Mouse (Mus musculus) WW6 (cell line): ENCODE results near the gene Degs1.
"Not testable (repeated sequence)": the region's sequence is repeated elsewhere in the genome, so short reads cannot be mapped to it uniquely, and the experiment has no call there.

Experiments used
- DNase-seq: peaks from one replicate; pipeline ENCODE4 v3.0.0-alpha.2; 2013; ENCODE audit warnings: low read depth, low spot score

Gene Degs1

GRCm38 (mm10) chr1:182282091-182283075 is at the start of gene Degs1:
Gene Degs1 (minus strand): TSS chr1:182282804.
- peak; percentile 83 for DNase-seq

DNA sequence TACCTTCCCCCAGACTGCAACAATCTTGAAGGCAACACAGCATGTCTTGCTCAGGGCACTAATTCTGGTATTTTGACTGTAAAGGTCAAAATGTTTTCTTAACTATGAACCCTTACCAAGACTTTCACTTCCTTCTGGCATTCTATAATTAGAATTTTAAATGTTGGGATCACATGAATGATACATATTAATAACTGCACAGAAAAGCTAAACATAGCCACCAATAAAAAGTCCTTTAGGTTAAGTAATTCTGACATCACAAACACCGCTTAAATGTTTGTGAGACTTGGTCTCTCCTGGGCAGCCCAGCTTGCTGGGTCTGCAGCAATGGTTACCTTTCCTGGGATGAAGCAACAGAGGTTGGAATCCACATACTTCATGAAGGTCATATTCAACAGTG is 43.3 kb upstream of the Degs1 start:
- no peak for DNase-seq

DNA sequence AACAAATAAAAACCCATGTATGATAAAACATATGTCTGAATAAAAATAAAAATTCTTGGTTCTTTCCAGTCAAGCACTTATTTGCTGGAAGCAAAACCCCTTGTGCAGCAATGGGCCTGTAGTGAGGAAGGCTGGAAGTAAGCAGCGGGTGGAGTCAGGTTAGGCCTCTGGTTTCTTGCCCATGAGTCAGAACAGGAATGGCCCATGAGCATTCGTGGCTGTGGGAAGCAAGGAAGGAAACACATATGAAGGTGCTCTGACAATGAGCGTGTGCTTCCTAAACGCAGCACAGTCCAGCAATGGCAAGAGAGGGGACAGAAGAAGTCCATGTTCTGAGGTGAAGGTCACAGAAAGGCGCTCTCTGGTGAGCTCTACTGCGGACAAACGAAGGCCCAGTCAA is 41.9 kb upstream of the Degs1 start:
- DNase-seq, result no peak

- no peak for DNase-seq
Observed at GRCm38 (mm10) chr1:182323139-182323538, 40.5 kb upstream of the Degs1 start.

- DNase-seq, result no peak
Observed at GRCm38 (mm10) chr1:182314201-182314600, 31.6 kb upstream of the Degs1 start.

- DNase-seq, result no peak
Observed at GRCm38 (mm10) chr1:182313181-182313580, 30.6 kb upstream of the Degs1 start.

- no peak for DNase-seq
Observed at GRCm38 (mm10) chr1:182311376-182311775, 28.8 kb upstream of the Degs1 start.

DNA sequence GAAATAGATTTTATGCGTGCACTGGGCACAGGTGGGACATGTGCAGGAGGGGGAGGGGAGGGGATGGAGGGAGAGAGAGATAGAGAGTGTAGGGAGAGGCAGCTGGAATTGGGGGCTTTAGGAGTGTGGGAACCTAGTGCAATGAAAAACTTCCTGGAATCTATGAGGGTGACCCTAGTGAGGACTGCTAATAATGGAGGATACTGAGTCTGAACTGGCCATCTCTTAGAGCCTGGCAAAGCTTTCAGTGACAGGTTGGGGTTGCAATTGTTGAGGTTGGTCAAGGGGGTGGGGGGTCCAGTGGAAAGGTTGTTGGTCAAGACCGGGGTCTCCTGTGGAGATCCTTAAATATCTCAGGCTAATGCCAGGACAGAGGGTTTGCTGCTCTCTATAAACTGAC is 27.7 kb upstream of the Degs1 start:
- DNase-seq, result no peak

- DNase-seq, result no peak
Observed at GRCm38 (mm10) chr1:182309403-182309802, 26.8 kb upstream of the Degs1 start.

DNA sequence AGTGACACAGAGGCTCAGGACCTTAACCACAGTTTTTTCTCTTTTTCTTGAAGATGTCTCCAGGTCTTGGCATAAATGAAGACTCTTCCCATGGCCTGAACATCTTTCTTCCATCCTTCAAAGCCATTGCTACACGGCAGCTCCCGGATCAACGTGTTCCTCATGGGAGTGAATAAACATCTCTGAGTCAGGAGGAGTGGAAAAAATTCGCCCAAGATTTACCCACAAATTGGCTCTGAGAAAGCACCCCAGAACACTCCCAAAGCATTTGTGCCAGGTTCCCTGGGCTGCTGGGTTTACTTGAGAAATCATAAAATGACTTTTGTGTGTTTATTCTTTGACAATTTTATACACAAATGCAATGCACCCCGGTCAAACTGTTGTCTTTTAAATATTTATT is 20.3 kb upstream of the Degs1 start:
- no peak for DNase-seq

DNA sequence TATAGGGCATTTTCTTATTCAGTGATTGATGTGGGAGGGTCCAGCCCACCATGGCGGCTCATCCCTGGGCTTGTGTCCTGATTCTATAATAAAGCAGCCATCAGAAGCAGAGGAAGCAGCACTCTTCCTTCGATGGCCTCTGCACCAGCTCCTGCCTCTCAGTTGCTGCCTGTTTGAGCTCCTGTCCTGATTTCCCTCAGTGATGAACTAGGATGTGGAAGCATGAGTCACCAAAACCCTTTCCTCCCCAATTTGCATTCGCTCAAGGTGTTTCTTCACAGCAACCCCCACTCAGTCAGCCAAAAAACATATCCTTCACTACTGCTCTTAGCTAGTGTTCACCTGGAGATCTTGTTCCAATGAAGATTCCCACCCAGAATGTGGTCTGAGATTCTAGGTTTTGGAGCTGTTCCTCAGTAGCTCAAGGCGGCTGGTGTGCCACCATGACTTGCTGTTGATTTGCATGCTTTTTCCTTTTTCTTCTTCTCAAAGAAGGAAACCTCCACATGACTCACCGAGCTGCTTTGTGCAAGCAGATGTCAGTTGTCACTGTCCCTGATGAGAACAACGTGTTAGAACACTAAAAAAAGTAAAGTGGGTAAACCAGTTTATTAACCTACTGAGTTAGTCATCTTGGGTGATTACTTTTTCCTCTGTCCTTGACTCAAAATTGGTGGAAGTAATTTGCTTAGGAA is 19.7 kb upstream of the Degs1 start:
- no peak for DNase-seq

DNA sequence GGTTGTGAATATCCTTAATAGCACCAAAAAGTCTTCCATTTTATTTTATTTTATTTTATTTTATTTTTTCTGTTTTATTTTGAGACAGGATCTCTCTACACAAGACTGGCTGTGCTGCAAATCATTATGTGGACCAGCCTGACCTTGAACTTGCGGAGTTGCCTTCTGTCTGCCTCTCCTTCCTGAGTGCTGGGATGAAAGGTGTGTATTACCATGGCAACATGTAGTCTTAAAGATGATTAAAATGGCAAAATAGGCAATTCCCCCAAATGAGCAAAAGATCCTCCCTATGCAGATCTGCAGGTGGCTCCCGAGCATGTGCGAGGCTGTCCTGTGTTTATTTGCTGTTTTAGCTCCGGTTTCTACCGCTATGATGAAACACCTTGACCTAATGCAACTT is 15.2 kb upstream of the Degs1 start:
- no peak for DNase-seq

- no peak for DNase-seq
Observed at GRCm38 (mm10) chr1:182297246-182297645, 14.6 kb upstream of the Degs1 start.

DNA sequence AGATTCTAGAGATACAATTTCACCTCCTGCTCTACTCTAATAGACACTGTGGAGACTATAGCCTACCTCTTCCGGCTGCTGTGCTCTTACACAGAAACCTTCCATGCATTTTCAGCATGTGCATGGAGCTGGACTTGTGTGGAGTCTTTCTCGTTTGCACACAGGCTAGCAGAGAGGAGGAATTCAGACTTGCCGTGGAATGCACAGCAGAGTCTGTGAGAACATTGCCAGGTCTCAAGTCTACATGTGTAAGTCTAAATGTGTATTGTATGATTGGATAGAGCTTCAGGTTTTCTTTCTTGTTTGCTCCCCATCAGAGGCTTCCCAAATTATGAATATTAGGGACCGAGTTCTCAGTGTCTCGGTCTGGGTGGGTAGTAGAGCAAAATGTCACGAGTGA is 14.2 kb upstream of the Degs1 start:
- no peak for DNase-seq

DNA sequence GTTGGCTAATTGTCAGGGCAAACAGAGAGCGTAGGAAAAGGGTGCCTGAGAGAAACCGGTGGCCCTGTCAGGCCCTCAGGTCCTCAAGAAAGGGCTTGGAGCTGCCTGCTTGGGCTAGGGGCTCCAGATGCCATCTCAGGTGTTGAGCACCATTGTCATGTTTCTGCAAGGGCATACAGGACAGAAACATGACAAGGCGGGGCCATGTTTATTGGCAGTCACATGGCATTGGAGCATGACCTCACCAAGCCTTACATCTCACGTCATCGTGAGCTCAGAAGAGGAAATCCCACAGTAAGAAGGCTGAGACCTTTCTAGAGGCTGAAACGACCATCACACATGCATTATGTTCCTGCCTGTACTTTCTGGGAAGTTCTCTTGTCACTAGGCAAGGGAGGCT is 13.5 kb upstream of the Degs1 start:
- DNase-seq, result no peak

DNA sequence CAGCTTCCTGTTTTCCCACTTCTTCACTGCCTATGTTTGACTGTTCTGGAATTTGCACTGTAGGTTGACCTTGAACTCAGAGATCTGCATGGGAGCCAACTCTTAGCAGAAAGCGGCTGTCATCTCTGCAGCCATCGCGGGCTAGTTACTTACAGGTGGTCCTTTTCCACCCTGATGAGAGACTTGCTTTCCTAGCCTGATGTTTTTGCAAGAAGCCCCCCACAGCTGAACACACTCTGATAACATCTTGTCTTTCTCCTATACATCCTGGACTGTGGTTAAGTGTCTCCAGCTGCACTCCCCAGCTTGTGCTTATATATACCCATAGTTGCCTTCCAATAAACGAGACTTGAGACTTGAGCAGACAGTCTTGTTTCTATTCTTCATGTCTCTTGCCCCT is 9.7 kb upstream of the Degs1 start:
- no peak for DNase-seq

DNA sequence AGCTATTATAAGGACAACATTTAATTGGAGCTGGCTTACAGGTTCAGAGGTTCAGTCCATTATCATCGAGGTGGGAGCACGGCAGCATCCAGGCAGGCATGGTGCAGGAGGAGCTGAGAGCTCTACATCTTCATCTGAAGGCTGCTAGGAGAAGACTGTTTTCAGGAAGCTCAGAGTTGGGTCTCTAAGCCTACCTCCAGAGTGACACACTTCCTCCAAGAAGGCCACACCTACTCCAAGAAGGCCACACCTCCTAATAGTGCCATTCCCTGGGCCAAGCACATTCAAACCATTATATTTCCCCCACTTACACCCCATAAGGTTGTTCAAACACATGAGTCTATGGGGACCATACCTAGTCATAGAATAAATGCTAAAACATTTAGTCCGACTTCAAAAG is 8.1 kb upstream of the Degs1 start:
- not testable (repeated sequence) for DNase-seq

DNA sequence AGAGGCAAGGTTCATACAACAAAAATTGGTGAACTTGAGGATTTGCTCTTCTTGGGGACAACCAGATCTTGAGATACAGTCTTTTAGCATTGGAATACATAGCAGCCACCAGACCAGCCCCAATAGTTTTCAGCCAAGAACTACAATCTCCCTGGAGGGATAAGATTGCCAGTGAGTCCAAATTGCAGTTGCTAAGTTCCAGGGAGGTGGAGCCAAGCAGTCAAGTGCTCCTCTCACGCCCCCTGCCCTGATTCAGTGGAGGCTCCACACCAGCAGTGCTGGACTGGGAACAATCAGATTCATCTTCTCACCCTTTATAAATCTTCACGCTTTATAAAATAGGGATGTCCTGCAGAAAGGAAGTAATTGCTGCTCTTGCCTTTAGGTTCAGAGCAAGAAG is 7.2 kb upstream of the Degs1 start:
- DNase-seq, result no peak

DNA sequence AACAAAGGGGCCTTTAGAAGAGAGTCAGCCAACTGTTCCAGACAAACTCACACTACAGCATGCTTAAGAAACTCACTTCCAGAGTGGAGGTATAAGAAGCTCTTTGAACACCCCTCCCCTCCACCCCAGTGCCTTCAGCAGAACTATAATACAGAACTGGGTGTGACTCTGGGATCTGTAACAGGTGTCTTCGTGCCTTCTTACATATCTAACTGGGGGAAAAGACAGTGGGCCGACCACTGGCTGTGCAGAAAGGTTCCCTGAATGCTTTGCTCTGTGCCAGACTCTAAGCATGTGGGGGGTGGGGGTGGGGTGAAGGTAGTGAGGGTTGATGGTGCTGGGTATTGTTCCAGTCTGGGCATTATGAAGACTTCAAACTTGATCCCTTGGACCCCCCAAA is 6.0 kb upstream of the Degs1 start:
- DNase-seq, result no peak

DNA sequence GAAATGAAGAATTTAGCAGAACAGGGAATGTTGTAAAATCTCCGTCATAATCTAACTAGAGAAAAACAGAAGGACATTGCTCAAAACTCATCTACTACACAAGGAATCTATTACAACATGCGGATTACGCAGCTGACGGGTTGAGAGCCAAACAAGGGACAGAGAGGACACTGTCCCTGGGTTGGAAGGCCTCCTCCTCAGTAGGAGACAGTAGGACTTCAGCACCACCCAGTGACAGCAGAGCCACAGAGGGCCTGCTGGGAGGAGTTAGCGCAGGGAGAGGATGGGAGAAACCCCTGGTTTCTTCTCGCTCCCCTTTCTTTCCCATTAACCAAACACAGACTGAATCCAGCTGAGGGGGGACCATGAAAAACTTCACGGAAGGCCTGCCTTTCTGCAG is 5.2 kb upstream of the Degs1 start:
- DNase-seq, result no peak

DNA sequence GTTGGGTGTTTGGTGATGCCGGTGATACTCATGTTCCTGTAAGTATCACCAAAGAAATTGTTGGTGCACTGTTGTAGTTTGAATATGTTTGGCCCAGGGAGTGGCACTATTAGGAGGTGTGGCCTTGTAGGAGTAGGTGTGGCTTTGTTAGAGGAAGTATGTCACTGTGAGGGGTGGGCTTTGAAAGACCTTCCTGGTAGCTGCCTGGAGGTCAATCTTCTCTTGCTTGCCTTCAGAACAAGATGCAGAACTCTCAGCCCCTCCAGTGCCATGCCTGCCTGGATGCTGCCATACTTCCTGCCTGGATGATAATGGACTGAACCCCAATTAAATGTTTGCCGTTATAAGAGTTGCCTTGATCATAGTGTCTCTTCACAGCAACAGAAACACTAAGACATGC is 2.2 kb upstream of the Degs1 start:
- DNase-seq, result no peak

GRCm38 (mm10) chr1:182283231-182283630 is 627 bp upstream of the Degs1 start:
- DNase-seq, result no peak

DNA sequence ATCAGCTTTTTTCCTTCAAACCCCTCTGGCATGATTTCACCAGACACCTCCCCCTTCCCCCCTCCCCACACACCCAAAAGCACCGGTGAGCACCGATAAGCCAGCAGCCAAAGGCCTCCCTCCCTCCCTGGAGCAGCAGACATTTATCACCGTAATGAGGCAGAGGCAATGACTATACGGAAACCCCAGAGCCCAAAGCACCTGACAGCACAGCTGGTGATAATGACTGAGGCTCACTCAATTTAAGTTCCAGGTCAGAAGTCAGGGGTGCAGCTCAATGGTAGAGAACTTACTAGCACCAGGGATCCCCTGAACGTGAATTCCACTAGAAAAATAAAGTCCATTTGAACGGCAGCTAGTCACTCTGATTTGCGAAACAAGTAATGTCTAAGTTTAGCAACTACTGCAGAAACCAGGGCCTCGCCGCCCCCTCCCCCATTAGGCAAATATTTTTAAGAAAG is 1.3 kb downstream of the Degs1 start:
- no peak for DNase-seq
